In the genomic region with DNA sequence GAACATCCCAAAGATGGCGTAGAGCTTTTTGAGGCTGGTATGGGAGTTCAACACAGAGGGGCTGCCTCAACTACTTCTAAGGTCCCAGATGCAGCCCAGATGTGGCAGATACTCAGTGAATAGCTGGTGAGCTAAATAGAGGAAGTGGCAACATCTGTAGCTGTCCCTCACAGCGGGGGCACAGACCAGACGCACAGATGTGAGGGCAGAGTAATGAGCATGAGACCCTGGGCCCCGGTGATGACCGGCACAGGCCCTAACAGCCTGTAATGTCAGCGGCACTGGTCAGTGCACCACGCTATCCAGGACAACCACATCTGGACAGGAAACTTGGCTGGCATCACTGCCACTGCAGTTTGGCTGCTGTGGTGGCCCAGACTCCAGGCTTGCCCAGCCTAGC, we compare ENCODE assay signal across 26 mouse cellular contexts. TPM values are rescaled to one million over a fixed set of nuclear protein-coding genes. Genes with fewer than 3 reads are reported as not detected.
A peak's percentile ranks its signal among the peaks of the same experiment; 100 is the strongest.
DNase-seq lines count a peak whose midpoint lies in the region; ATAC-seq lines count a peak whose summit lies in the region.
"Had no signal": no experiment of that assay in that cellular context is flagged by ENCODE, and none has a peak within 500 bp of the region (broad histone marks: within the 10 kb centered on the region; RNA-seq: fewer than 3 reads in every experiment).

No protein-coding gene starts in this region.

- whole genome bisulfite sequencing in heart, embryonic 11.5 days (ENCODE audit: insufficient replicate concordance): 79% methylated on average over 7 of the region's 7 CpGs
- WGBS in limb, embryonic 13.5 days: 22% methylated on average over 7 of the region's 7 CpGs
- 90% methylated on average over 7 of the region's 7 CpGs for WGBS in forebrain, embryonic 11.5 days
- WGBS in midbrain, embryonic 14.5 days: 93% methylated on average over 7 of the region's 7 CpGs

- H3K27ac ChIP-seq in heart, embryonic 11.5 days (ENCODE audit: low read depth, low read length): no peak overlapping the region
- H3K27ac ChIP-seq in limb, embryonic 13.5 days: 0 out of 2 replicates have a peak overlapping the region, but pooled peaks have one; percentile 2
- no peak overlapping the region for H3K27ac ChIP-seq in forebrain, embryonic 11.5 days (ENCODE audit: low read depth, low read length)
- no peak overlapping the region; the same call in 1 of the 2 replicates for H3K27ac ChIP-seq in midbrain, embryonic 14.5 days (replicated peaks; ENCODE audit: low read depth, low read length)
- H3K27ac ChIP-seq: gastrocnemius, adult 2 months; heart, adult 2 months; intestine, embryonic 15.5 days; kidney, postnatal 0 days; liver, embryonic 15.5 days had no signal

- ATAC-seq in heart, embryonic 11.5 days (replicated peaks; ENCODE audit: insufficient number of reproducible peaks, low FRiP score, low TSS enrichment): 0 out of 2 replicates have a peak, but pooled peaks have one; percentile 18
- peak; percentile 36; the same call in 1 of the 2 replicates for ATAC-seq in limb, embryonic 13.5 days (ENCODE audit: low FRiP score, low read depth)
- no peak for ATAC-seq in forebrain, embryonic 11.5 days (replicated peaks; ENCODE audit: low FRiP score)
- no peak for ATAC-seq in midbrain, embryonic 14.5 days (ENCODE audit: low FRiP score, low TSS enrichment)
- ATAC-seq: activated CD4-positive, CD25-positive, alpha-beta regulatory T cell, adult 4 months; forebrain, embryonic 14.5 days; hindbrain, embryonic 16.5 days; intestine, embryonic 15.5 days had no signal

- H3K4me1 ChIP-seq in heart, embryonic 11.5 days (ENCODE audit: control insufficient read depth, insufficient read depth, low read length): no peaks in the 10 kb centered on the region
- H3K4me1 ChIP-seq in limb, embryonic 13.5 days: 0 out of 2 replicates have a peak, but pooled peaks cover 7% of the 10 kb centered on the region
- no peaks in the 10 kb centered on the region for H3K4me1 ChIP-seq in forebrain, embryonic 11.5 days (replicated peaks; ENCODE audit: control insufficient read depth, insufficient read depth, low read length)
- no peaks in the 10 kb centered on the region for H3K4me1 ChIP-seq in midbrain, embryonic 14.5 days (ENCODE audit: control insufficient read depth, insufficient read depth, low read length)
- H3K4me1 ChIP-seq: intestine, embryonic 15.5 days; liver, embryonic 15.5 days; midbrain, embryonic 12.5 days had no signal

- no peaks in the 10 kb centered on the region for H3K27me3 ChIP-seq in heart, embryonic 11.5 days (ENCODE audit: control insufficient read depth, insufficient read depth, low read length)
- H3K27me3 ChIP-seq in limb, embryonic 13.5 days: no peaks in the 10 kb centered on the region
- H3K27me3 ChIP-seq in forebrain, embryonic 11.5 days (ENCODE audit: control insufficient read depth, insufficient read depth, low read length): no peaks in the 10 kb centered on the region
- H3K27me3 ChIP-seq in midbrain, embryonic 14.5 days (ENCODE audit: control insufficient read depth, insufficient read depth, low read length): no peaks in the 10 kb centered on the region
- H3K27me3 ChIP-seq: intestine, embryonic 15.5 days; liver, embryonic 15.5 days; midbrain, embryonic 12.5 days had no signal

- DNase-seq in heart, adult 8-10 months (ENCODE audit: low spot score): no peak
- DNase-seq in forelimb bud, embryonic 11.5 days (ENCODE audit: low read depth, low spot score): peak; percentile 37
- DNase-seq in forebrain, embryonic 11.5 days (ENCODE audit: low spot score): no peak
- no peak for DNase-seq in adrenal gland, adult 8-10 months
- DNase-seq in midbrain, embryonic 14.5 days: no peak
- DNase-seq: adrenal gland, adult 2 months; B cell, adult 2 months; cerebellum, adult 2 months; cerebellum, postnatal 14 days; gastrocnemius, adult 2 months; gastrocnemius, postnatal 36 days; heart, adult 2 months; kidney, adult 8-10 months; kidney, postnatal 4 days; lung, embryonic 14.5 days; lung, postnatal 14 days; right cerebral cortex, postnatal 4 days had no signal

- H3K4me2 ChIP-seq in heart, embryonic 11.5 days: no peak overlapping the region
- H3K4me2 ChIP-seq in limb, embryonic 13.5 days (replicated peaks): no peak overlapping the region
- H3K4me2 ChIP-seq in forebrain, embryonic 11.5 days (ENCODE audit: low read depth, low read length, severe bottlenecking): no peak overlapping the region
- no peak overlapping the region for H3K4me2 ChIP-seq in midbrain, embryonic 14.5 days (ENCODE audit: low read length)
- H3K4me2 ChIP-seq: intestine, embryonic 15.5 days; liver, embryonic 15.5 days; lung, embryonic 14.5 days; midbrain, embryonic 12.5 days had no signal

- H3K9ac ChIP-seq in heart, embryonic 11.5 days (ENCODE audit: low read depth, low read length): no peak overlapping the region
- H3K9ac ChIP-seq in limb, embryonic 13.5 days: no peak overlapping the region
- no peak overlapping the region for H3K9ac ChIP-seq in forebrain, embryonic 11.5 days (ENCODE audit: low read length)
- H3K9ac ChIP-seq in midbrain, embryonic 14.5 days (replicated peaks; ENCODE audit: low read length): no peak overlapping the region
- H3K9ac ChIP-seq: intestine, embryonic 15.5 days; liver, embryonic 15.5 days; lung, embryonic 14.5 days; midbrain, embryonic 12.5 days had no signal

- H3K9me3 ChIP-seq in heart, embryonic 11.5 days (replicated peaks; ENCODE audit: control insufficient read depth, low read length): no peaks in the 10 kb centered on the region
- H3K9me3 ChIP-seq in limb, embryonic 13.5 days: no peaks in the 10 kb centered on the region
- H3K9me3 ChIP-seq in forebrain, embryonic 11.5 days (ENCODE audit: control insufficient read depth, low read length): no peaks in the 10 kb centered on the region
- no peaks in the 10 kb centered on the region for H3K9me3 ChIP-seq in midbrain, embryonic 14.5 days (ENCODE audit: control insufficient read depth, low read length)
- H3K9me3 ChIP-seq: intestine, embryonic 15.5 days; liver, embryonic 15.5 days; midbrain, embryonic 12.5 days had no signal

- no peak overlapping the region for H3K4me3 ChIP-seq in heart, embryonic 11.5 days (ENCODE audit: low read depth, low read length)
- no peak overlapping the region for H3K4me3 ChIP-seq in limb, embryonic 13.5 days
- no peak overlapping the region for H3K4me3 ChIP-seq in forebrain, embryonic 11.5 days (ENCODE audit: low read depth, low read length)
- H3K4me3 ChIP-seq in midbrain, embryonic 14.5 days (replicated peaks; ENCODE audit: low read depth, low read length): no peak overlapping the region
- H3K4me3 ChIP-seq: gastrocnemius, adult 2 months; heart, adult 2 months; intestine, embryonic 15.5 days; liver, embryonic 15.5 days; midbrain, embryonic 12.5 days had no signal

- peaks cover 6% of the 10 kb centered on the region for H3K36me3 ChIP-seq in heart, embryonic 11.5 days (ENCODE audit: control insufficient read depth, insufficient read depth, low read length)
- H3K36me3 ChIP-seq in limb, embryonic 13.5 days: peaks cover 89% of the 10 kb centered on the region
- no peaks in the 10 kb centered on the region; the same call in none of the 2 replicates for H3K36me3 ChIP-seq in forebrain, embryonic 11.5 days (ENCODE audit: control insufficient read depth, insufficient read depth, low read length)
- peaks cover 49% of the 10 kb centered on the region for H3K36me3 ChIP-seq in midbrain, embryonic 14.5 days (ENCODE audit: control insufficient read depth, insufficient read depth, low read length)
- H3K36me3 ChIP-seq: liver, embryonic 15.5 days had no signal

RNA-seq across cellular contexts. Expression of a gene that starts 54.2 kb away (rescaled TPM):
- polyA plus RNA-seq in heart, embryonic 11.5 days (2014; fragmentation: Nextera tagmentation; extraction: Ambion mirVana): 21.5 and 24.8 TPM in 2 replicates
- total RNA-seq in heart, adult 8-10 months (2022): 1 to 10 TPM; 4.6 to 6.4 (median 5.7) TPM
- 25.8 and 30.1 TPM in 2 replicates for polyA plus RNA-seq in limb, embryonic 13.5 days (2015; fragmentation: Nextera tagmentation; extraction: Ambion mirVana)
- polyA plus RNA-seq in forebrain, embryonic 11.5 days (2014; fragmentation: Nextera tagmentation; extraction: Ambion mirVana): 42.0 and 42.5 TPM in 2 replicates
- 10 to 100 TPM in 2 of 4 experiments, 1 to 10 TPM in 2; 7.3 to 14.8 (median 10.4) TPM for total RNA-seq in adrenal gland, adult 8-10 months (2022)
- polyA plus RNA-seq in midbrain, embryonic 14.5 days (2014; fragmentation: Nextera tagmentation; extraction: Ambion mirVana): 23.3 and 31.5 TPM in 2 replicates

Comparison
In these comparisons a context has a peak if more than half of its experiments do, and no peak if none do; other contexts are left out.
1. ATAC-seq: peak in heart, embryonic 11.5 days (single experiment) and limb, embryonic 13.5 days (single experiment); none in forebrain, embryonic 11.5 days (single experiment) and midbrain, embryonic 14.5 days (single experiment).